Mouse (Mus musculus): ENCODE measurements at regions not wholly inside any gene's neighbourhood (a gene's known extent, or its start where the extent isn't known, plus 50 kb on each side); places are given as distances from the start of the nearest gene placed in this dataset.

GRCm38 (mm10) chr7:129049726-129050125 is 207.1 kb upstream of the Plpp4 start:
- TF ChIP-seq CTCF (IDR thresholded peaks at IDR 0.05; ENCODE audit: low read depth) (no peak), EP300 (optimal IDR thresholded peaks at IDR 0.05) (no peak)
- Histone ChIP-seq H3K9ac (ENCODE audit: low read length) (no peak overlapping the region), H3K4me1 (replicated peaks; ENCODE audit: control insufficient read depth, insufficient read depth) (no peaks in the 10 kb centered on the region), H3K4me2 (replicated peaks; ENCODE audit: low read depth) (no peak overlapping the region), H3K27me3 (ENCODE audit: control insufficient read depth, insufficient read depth, low read length) (no peaks in the 10 kb centered on the region), H3K27ac (replicated peaks) (no peak overlapping the region), H3K36me3 (ENCODE audit: control insufficient read depth, insufficient read depth, low read length) (no peaks in the 10 kb centered on the region), H3K4me3 (ENCODE audit: low read depth, low read length) (no peak overlapping the region), H3K9me3 (ENCODE audit: control insufficient read depth, low read length) (no peaks in the 10 kb centered on the region)
- 68% methylated on average over 4 of the region's 4 CpGs for WGBS
- DNase-seq (ENCODE audit: low spot score) (no peak), ATAC-seq (ENCODE audit: low FRiP score, low TSS enrichment) (no peak)

DNA sequence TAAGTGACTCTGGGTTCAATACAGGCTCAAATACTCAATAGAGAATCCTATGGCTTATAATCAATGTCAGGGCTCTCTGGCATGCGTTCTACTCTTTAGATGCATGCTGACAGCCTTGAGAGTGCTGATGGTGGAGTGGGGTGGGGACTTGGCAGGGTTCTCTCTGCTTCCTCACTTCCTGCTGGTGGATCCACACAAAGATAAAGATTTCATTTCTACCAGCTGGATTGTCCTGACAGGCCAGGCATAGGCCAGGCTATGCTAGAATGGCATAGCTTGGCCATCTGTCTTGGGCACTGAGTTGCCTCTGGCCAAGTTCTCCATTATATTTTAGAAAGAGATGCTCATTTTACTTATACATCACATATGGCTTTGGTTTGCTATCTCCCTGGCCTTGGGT is 206.2 kb upstream of the Plpp4 start:
- ATAC-seq (ENCODE audit: low FRiP score, low TSS enrichment) (no peak), DNase-seq (ENCODE audit: low spot score) (no peak)
- Histone ChIP-seq H3K4me2 (replicated peaks; ENCODE audit: low read depth) (no peak overlapping the region), H3K27me3 (ENCODE audit: control insufficient read depth, insufficient read depth, low read length) (no peaks in the 10 kb centered on the region), H3K4me3 (ENCODE audit: low read depth, low read length) (no peak overlapping the region), H3K4me1 (replicated peaks; ENCODE audit: control insufficient read depth, insufficient read depth) (no peaks in the 10 kb centered on the region), H3K36me3 (ENCODE audit: control insufficient read depth, insufficient read depth, low read length) (no peaks in the 10 kb centered on the region), H3K27ac (replicated peaks) (no peak overlapping the region), H3K9ac (ENCODE audit: low read length) (no peak overlapping the region), H3K9me3 (ENCODE audit: control insufficient read depth, low read length) (no peaks in the 10 kb centered on the region)
- 88% methylated on average over 1 of the region's 1 CpGs for WGBS
- TF ChIP-seq CTCF (IDR thresholded peaks at IDR 0.05; ENCODE audit: low read depth) (no peak), EP300 (optimal IDR thresholded peaks at IDR 0.05) (no peak)

- ATAC-seq (ENCODE audit: low FRiP score, low TSS enrichment) (no peak), DNase-seq (ENCODE audit: low spot score) (no peak)
- no peak overlapping the region for H3K27ac ChIP-seq (replicated peaks)
- H3K36me3 ChIP-seq (ENCODE audit: control insufficient read depth, insufficient read depth, low read length): no peaks in the 10 kb centered on the region
- no peak overlapping the region for H3K4me2 ChIP-seq (replicated peaks; ENCODE audit: low read depth)
- 75% methylated on average over 2 of the region's 2 CpGs for WGBS
- H3K4me1 ChIP-seq (replicated peaks; ENCODE audit: control insufficient read depth, insufficient read depth): no peaks in the 10 kb centered on the region
- H3K27me3 ChIP-seq (ENCODE audit: control insufficient read depth, insufficient read depth, low read length): no peaks in the 10 kb centered on the region
- H3K9me3 ChIP-seq (ENCODE audit: control insufficient read depth, low read length): no peaks in the 10 kb centered on the region
- H3K4me3 ChIP-seq (ENCODE audit: low read depth, low read length): no peak overlapping the region
- H3K9ac ChIP-seq (ENCODE audit: low read length): no peak overlapping the region
- no peak for TF ChIP-seq EP300 (optimal IDR thresholded peaks at IDR 0.05)
- no peak for TF ChIP-seq CTCF (IDR thresholded peaks at IDR 0.05; ENCODE audit: low read depth)
Observed at GRCm38 (mm10) chr7:129066891-129067290, 189.9 kb upstream of the Plpp4 start.

- no peaks in the 10 kb centered on the region for H3K27me3 ChIP-seq (ENCODE audit: control insufficient read depth, insufficient read depth, low read length)
- H3K36me3 ChIP-seq (ENCODE audit: control insufficient read depth, insufficient read depth, low read length): no peaks in the 10 kb centered on the region
- DNase-seq (ENCODE audit: low spot score): no peak
- no peaks in the 10 kb centered on the region for H3K4me1 ChIP-seq (replicated peaks; ENCODE audit: control insufficient read depth, insufficient read depth)
- no peak for ATAC-seq (ENCODE audit: low FRiP score, low TSS enrichment)
- H3K9ac ChIP-seq (ENCODE audit: low read length): no peak overlapping the region
- no peaks in the 10 kb centered on the region for H3K9me3 ChIP-seq (ENCODE audit: control insufficient read depth, low read length)
- TF ChIP-seq EP300 (optimal IDR thresholded peaks at IDR 0.05) (no peak), CTCF (IDR thresholded peaks at IDR 0.05; ENCODE audit: low read depth) (no peak)
- no peak overlapping the region for H3K4me2 ChIP-seq (replicated peaks; ENCODE audit: low read depth)
- WGBS: 67% methylated on average over 4 of the region's 4 CpGs
- no peak overlapping the region for H3K4me3 ChIP-seq (ENCODE audit: low read depth, low read length)
- no peak overlapping the region for H3K27ac ChIP-seq (replicated peaks)
Observed at GRCm38 (mm10) chr7:129068137-129068536, 188.7 kb upstream of the Plpp4 start.

- 78% methylated on average over 6 of the region's 6 CpGs for WGBS
- DNase-seq (ENCODE audit: low spot score): no peak
Observed at GRCm38 (mm10) chr7:129079786-129080185, 177.0 kb upstream of the Plpp4 start.

GRCm38 (mm10) chr7:129091441-129091840 is 165.4 kb upstream of the Plpp4 start:
- no peak overlapping the region for H3K27ac ChIP-seq (replicated peaks)
- ATAC-seq (ENCODE audit: low FRiP score, low TSS enrichment): no peak
- TF ChIP-seq CTCF (IDR thresholded peaks at IDR 0.05; ENCODE audit: low read depth) (no peak), EP300 (optimal IDR thresholded peaks at IDR 0.05) (no peak)

More at GRCm38 (mm10) chr7:129079786-129080185, 177.0 kb upstream of the Plpp4 start:
- Histone ChIP-seq H3K4me2 (replicated peaks; ENCODE audit: low read depth) (no peak overlapping the region), H3K27ac (replicated peaks) (no peak overlapping the region), H3K4me3 (ENCODE audit: low read depth, low read length) (no peak overlapping the region), H3K27me3 (ENCODE audit: control insufficient read depth, insufficient read depth, low read length) (no peaks in the 10 kb centered on the region), H3K9me3 (ENCODE audit: control insufficient read depth, low read length) (no peaks in the 10 kb centered on the region), H3K9ac (ENCODE audit: low read length) (no peak overlapping the region), H3K36me3 (ENCODE audit: control insufficient read depth, insufficient read depth, low read length) (no peaks in the 10 kb centered on the region), H3K4me1 (replicated peaks; ENCODE audit: control insufficient read depth, insufficient read depth) (no peaks in the 10 kb centered on the region)
- TF ChIP-seq CTCF (IDR thresholded peaks at IDR 0.05; ENCODE audit: low read depth): no peak
- no peak for TF ChIP-seq EP300 (optimal IDR thresholded peaks at IDR 0.05)
- no peak for ATAC-seq (ENCODE audit: low FRiP score, low TSS enrichment)

More at GRCm38 (mm10) chr7:129091441-129091840, 165.4 kb upstream of the Plpp4 start:
- no peaks in the 10 kb centered on the region for H3K4me1 ChIP-seq (replicated peaks; ENCODE audit: control insufficient read depth, insufficient read depth)
- no peak overlapping the region for H3K9ac ChIP-seq (ENCODE audit: low read length)
- H3K4me2 ChIP-seq (replicated peaks; ENCODE audit: low read depth): no peak overlapping the region
- no peak overlapping the region for H3K4me3 ChIP-seq (ENCODE audit: low read depth, low read length)
- 57% methylated on average over 4 of the region's 4 CpGs for WGBS
- no peak for DNase-seq (ENCODE audit: low spot score)
- no peaks in the 10 kb centered on the region for H3K9me3 ChIP-seq (ENCODE audit: control insufficient read depth, low read length)
- H3K27me3 ChIP-seq (ENCODE audit: control insufficient read depth, insufficient read depth, low read length): no peaks in the 10 kb centered on the region
- H3K36me3 ChIP-seq (ENCODE audit: control insufficient read depth, insufficient read depth, low read length): no peaks in the 10 kb centered on the region

All from stomach, postnatal 0 days (tissue).